Mouse (Mus musculus) embryonic facial prominence, embryonic 12.5 days (tissue): Measurements from ENCODE around the gene Fgf8. TPM values are rescaled to one million over a fixed set of nuclear protein-coding genes. Genes with fewer than 3 reads are reported as not detected.
A peak's percentile ranks its signal among the peaks of the same experiment; 100 is the strongest.

ENCODE experiments used
- ATAC-seq: fragments of 200-750 bp; cut with Nextera tagmentation; 2 replicates; pipeline ENCODE4 v1.8.0; 2017; ENCODE audit not compliant: insufficient number of reproducible peaks, insufficient read depth, low FRiP score, low TSS enrichment
- H3K27ac ChIP-seq: fragments of 300-500 bp; sonication (generic); 2 replicates; pipeline ENCODE4 v1.5.1; 2016; ENCODE audit warnings: mild to moderate bottlenecking
- H3K27me3 ChIP-seq: fragments of 300-500 bp; sonication (generic); 2 replicates; pipeline ENCODE4 v1.6.1; 2016; ENCODE audit warnings: mild to moderate bottlenecking, moderate library complexity
- H3K36me3 ChIP-seq: fragments of 300-500 bp; sonication (generic); 2 replicates; pipeline ENCODE4 v1.6.1; 2016; ENCODE audit warnings: mild to moderate bottlenecking
- H3K4me1 ChIP-seq: fragments of 300-500 bp; sonication (generic); 2 replicates; pipeline ENCODE4 v1.6.1; 2016
- H3K4me2 ChIP-seq: fragments of 300-500 bp; sonication (generic); replicated peaks from 2 replicates; pipeline ENCODE4 v1.6.1; 2016; ENCODE audit warnings: mild to moderate bottlenecking, moderate library complexity
- H3K4me3 ChIP-seq: fragments of 300-500 bp; sonication (generic); 2 replicates; pipeline ENCODE4 v1.5.1; 2016; ENCODE audit warnings: mild to moderate bottlenecking
- H3K9ac ChIP-seq: fragments of 300-500 bp; sonication (generic); 2 replicates; pipeline ENCODE4 v1.6.1; 2016; ENCODE audit warnings: mild to moderate bottlenecking, moderate library complexity
- H3K9me3 ChIP-seq: fragments of 300-500 bp; sonication (generic); 2 replicates; pipeline ENCODE4 v1.6.1; 2016; ENCODE audit warnings: mild to moderate bottlenecking, moderate library complexity
- WGBS: fragments of 180-500 bp; shearing (Covaris S2); methylation state at CpG from one replicate; pipeline ENCODE4 v1.1.7; 2016; 5-methylcytosine and 5-hydroxymethylcytosine counted together
- polyA plus RNA-seq: library from polyadenylated mRNA; unstranded; fragments of >200 nt; fragmentation: Nextera tagmentation; extraction: Ambion mirVana; gene quantifications from 2 replicates; pipeline ENCODE4 v1.2.1, GENCODE M21; 2016

The Fgf8 gene
- polyA plus RNA-seq, 1 experiment from 2014 or later = 3.5 TPM

- WGBS = 25% methylated on average over 11 of the region's 11 CpGs
- peaks cover 7% of the 10 kb centered on the region; the same call in 1 of the 2 replicates for H3K36me3 ChIP-seq
- no peak overlapping the region for H3K9ac ChIP-seq
- H3K9me3 ChIP-seq = no peaks in the 10 kb centered on the region
- peaks cover 48% of the 10 kb centered on the region for H3K27me3 ChIP-seq
- H3K4me1 ChIP-seq = peaks cover 33% of the 10 kb centered on the region
- no peak overlapping the region for H3K4me2 ChIP-seq
- no peak overlapping the region for H3K4me3 ChIP-seq
- H3K27ac ChIP-seq = no peak overlapping the region
- ATAC-seq = peak; percentile 30; the same call in 1 of the 2 replicates
Measured at GRCm38 (mm10) chr19:45747028-45747867, 4.5 kb upstream of the Fgf8 start.

GRCm38 (mm10) chr19:45746153-45747020 is 3.7 kb upstream of the Fgf8 start:
- Histone ChIP-seq H3K36me3 (0 out of 2 replicates have a peak, but pooled peaks cover under 1% of the 10 kb centered on the region), H3K27ac (no peak overlapping the region), H3K9ac (no peak overlapping the region), H3K4me1 (peaks cover 40% of the 10 kb centered on the region), H3K4me2 (no peak overlapping the region), H3K27me3 (peaks cover 56% of the 10 kb centered on the region), H3K9me3 (no peaks in the 10 kb centered on the region), H3K4me3 (0 out of 2 replicates have a peak overlapping the region, but pooled peaks have one; percentile 0)
- ATAC-seq = no peak
- WGBS = 7% methylated on average over 29 of the region's 29 CpGs

- Histone ChIP-seq H3K4me3 (no peak overlapping the region), H3K36me3 (no peaks in the 10 kb centered on the region), H3K27ac (no peak overlapping the region), H3K9ac (no peak overlapping the region), H3K4me2 (no peak overlapping the region), H3K4me1 (peaks cover 46% of the 10 kb centered on the region), H3K9me3 (no peaks in the 10 kb centered on the region), H3K27me3 (peaks cover 64% of the 10 kb centered on the region)
- no peak for ATAC-seq
- WGBS = 2% methylated on average over 32 of the region's 32 CpGs
Measured at GRCm38 (mm10) chr19:45745344-45746152, 2.8 kb upstream of the Fgf8 start.

GRCm38 (mm10) chr19:45743619-45744018 is 904 bp upstream of the Fgf8 start:
- Histone ChIP-seq H3K27me3 (peaks cover 80% of the 10 kb centered on the region), H3K4me1 (peaks cover 40% of the 10 kb centered on the region), H3K27ac (no peak overlapping the region), H3K9me3 (no peaks in the 10 kb centered on the region), H3K9ac (no peak overlapping the region), H3K36me3 (no peaks in the 10 kb centered on the region), H3K4me2 (no peak overlapping the region), H3K4me3 (no peak overlapping the region)
- 18% methylated on average over 7 of the region's 7 CpGs for WGBS
- ATAC-seq = no peak

- Histone ChIP-seq H3K27me3 (peaks cover 85% of the 10 kb centered on the region), H3K27ac (no peak overlapping the region), H3K4me2 (peak overlapping the region; percentile 84), H3K4me1 (peaks cover 35% of the 10 kb centered on the region), H3K36me3 (no peaks in the 10 kb centered on the region), H3K4me3 (peak overlapping the region; percentile 46), H3K9ac (peak overlapping the region; percentile 42; the same call in 1 of the 2 replicates), H3K9me3 (no peaks in the 10 kb centered on the region)
- no peak for ATAC-seq
- WGBS = under 1% methylated on average over 20 of the region's 44 CpGs
Measured at GRCm38 (mm10) chr19:45742984-45743575, 365 bp upstream of the Fgf8 start.

- H3K9me3 ChIP-seq = no peaks in the 10 kb centered on the region
- H3K4me3 ChIP-seq = peak overlapping the region; percentile 46
- H3K9ac ChIP-seq = no peak overlapping the region
- no peak for ATAC-seq
- peaks cover 93% of the 10 kb centered on the region for H3K27me3 ChIP-seq
- H3K4me2 ChIP-seq = peak overlapping the region; percentile 84
- H3K36me3 ChIP-seq = no peaks in the 10 kb centered on the region
- WGBS = under 1% methylated on average over 45 of the region's 45 CpGs
- H3K27ac ChIP-seq = no peak overlapping the region
- H3K4me1 ChIP-seq = peaks cover 36% of the 10 kb centered on the region
Measured at GRCm38 (mm10) chr19:45741431-45742217, 1.1 kb downstream of the Fgf8 start.

GRCm38 (mm10) chr19:45740817-45741216 is 1.9 kb downstream of the Fgf8 start:
- WGBS = 2% methylated on average over 7 of the region's 7 CpGs
- Histone ChIP-seq H3K4me3 (no peak overlapping the region), H3K9ac (no peak overlapping the region), H3K27ac (no peak overlapping the region), H3K4me1 (peaks cover 36% of the 10 kb centered on the region), H3K9me3 (no peaks in the 10 kb centered on the region), H3K27me3 (peaks cover 93% of the 10 kb centered on the region), H3K36me3 (no peaks in the 10 kb centered on the region), H3K4me2 (peak overlapping the region; percentile 84; the same call in 1 of the 2 replicates)
- ATAC-seq = no peak

- 4% methylated on average over 13 of the region's 13 CpGs for WGBS
- Histone ChIP-seq H3K36me3 (no peaks in the 10 kb centered on the region), H3K9me3 (no peaks in the 10 kb centered on the region), H3K4me1 (peaks cover 32% of the 10 kb centered on the region), H3K27ac (no peak overlapping the region), H3K27me3 (peaks cover 93% of the 10 kb centered on the region), H3K4me3 (no peak overlapping the region), H3K9ac (no peak overlapping the region), H3K4me2 (0 out of 2 replicates have a peak overlapping the region, but pooled peaks have one; percentile 1)
- ATAC-seq = no peak
Measured at GRCm38 (mm10) chr19:45740233-45740632, 2.5 kb downstream of the Fgf8 start.

- Histone ChIP-seq H3K27ac (no peak overlapping the region), H3K4me3 (no peak overlapping the region), H3K9ac (no peak overlapping the region), H3K27me3 (peaks cover 93% of the 10 kb centered on the region), H3K36me3 (no peaks in the 10 kb centered on the region), H3K4me2 (no peak overlapping the region), H3K9me3 (no peaks in the 10 kb centered on the region), H3K4me1 (peaks cover 31% of the 10 kb centered on the region)
- ATAC-seq = no peak
- WGBS = 23% methylated on average over 5 of the region's 5 CpGs
Measured at GRCm38 (mm10) chr19:45738521-45738920, 4.2 kb downstream of the Fgf8 start.

- ATAC-seq = no peak
- no peak overlapping the region for H3K9ac ChIP-seq
- no peak overlapping the region for H3K4me2 ChIP-seq
- no peaks in the 10 kb centered on the region for H3K9me3 ChIP-seq
- H3K4me1 ChIP-seq = peaks cover 26% of the 10 kb centered on the region
- WGBS = 42% methylated on average over 10 of the region's 10 CpGs
- H3K27me3 ChIP-seq = peaks cover 93% of the 10 kb centered on the region
- no peaks in the 10 kb centered on the region for H3K36me3 ChIP-seq
- no peak overlapping the region for H3K27ac ChIP-seq
- H3K4me3 ChIP-seq = no peak overlapping the region
Measured at GRCm38 (mm10) chr19:45737846-45738484, 4.8 kb downstream of the Fgf8 start.
